In the genomic region with DNA sequence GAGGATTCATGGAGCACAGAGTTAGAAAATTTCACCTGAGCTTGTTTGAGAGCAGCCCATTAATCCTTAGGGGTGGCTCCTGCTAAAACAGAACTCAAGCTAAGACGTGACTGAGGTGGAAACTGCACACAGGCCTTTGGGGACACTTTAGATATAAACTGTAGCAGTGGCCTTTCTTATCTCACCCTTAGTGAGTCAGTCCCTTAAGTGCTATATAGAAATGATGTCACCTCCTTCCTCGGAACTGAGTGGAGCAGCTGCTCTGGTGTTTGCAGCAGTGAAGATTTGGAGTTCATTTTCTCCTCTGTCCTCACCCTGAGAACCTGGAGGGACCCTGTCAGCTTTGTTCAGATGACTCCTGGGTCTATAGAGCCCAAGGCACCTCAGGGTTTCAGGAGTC, we compare ENCODE assay signal across 12 mouse cellular contexts. TPM values are rescaled to one million over a fixed set of nuclear protein-coding genes. Genes with fewer than 3 reads are reported as not detected.
DNase-seq lines count a peak whose midpoint lies in the region; ATAC-seq and TF ChIP-seq lines count a peak whose summit lies in the region.
"Had no signal": no experiment of that assay in that cellular context is flagged by ENCODE, and none has a peak within 500 bp of the region (broad histone marks: within the 10 kb centered on the region; RNA-seq: fewer than 3 reads in every experiment).

No protein-coding gene starts in this region.

- H3K79me2 ChIP-seq in MEL (ENCODE audit: control insufficient read depth, insufficient read depth, low read length, poor library complexity) = no peaks in the 10 kb centered on the region

- H3K4me1 ChIP-seq in heart, postnatal 0 days (ENCODE audit: control insufficient read depth, insufficient read depth) = peaks cover 34% of the 10 kb centered on the region
- peaks cover 4 to 15% of the 10 kb centered on the region in 2 experiments; a peak in 3 of 4 replicates for H3K4me1 ChIP-seq in MEL (ENCODE audit: control insufficient read depth in 1 of 2, insufficient read depth in 2 of 2, low read length in 2 of 2)
- no peaks in the 10 kb centered on the region for H3K4me1 ChIP-seq in intestine, embryonic 14.5 days (replicated peaks; ENCODE audit: control insufficient read depth, insufficient read depth, low read length)
- H3K4me1 ChIP-seq in liver, postnatal 0 days (ENCODE audit: insufficient read depth) = no peaks in the 10 kb centered on the region
- H3K4me1 ChIP-seq: limb, embryonic 13.5 days had no signal

- H3K9me3 ChIP-seq in heart, postnatal 0 days (replicated peaks; ENCODE audit: control insufficient read depth, low read length) = no peaks in the 10 kb centered on the region
- no peaks in the 10 kb centered on the region for H3K9me3 ChIP-seq in MEL (replicated peaks; ENCODE audit: insufficient read depth, low read length)
- no peaks in the 10 kb centered on the region for H3K9me3 ChIP-seq in intestine, embryonic 14.5 days (ENCODE audit: control insufficient read depth, low read length)
- H3K9me3 ChIP-seq in liver, postnatal 0 days (ENCODE audit: low read length) = no peaks in the 10 kb centered on the region
- H3K9me3 ChIP-seq: limb, embryonic 13.5 days had no signal

- no peak for TF ChIP-seq POLR2A in MEL (IDR thresholded peaks at IDR 0.05; ENCODE audit: control insufficient read depth in 1 of 2, insufficient read depth in 1 of 2, low read depth in 1 of 2, low read length in 2 of 2, poor library complexity in 1 of 2)

- intact Hi-C loops in heart, postnatal 10 days (cut with DNase I) = no loop called here

- no peak overlapping the region for H3K4me3 ChIP-seq in heart, postnatal 0 days (ENCODE audit: low read depth, low read length)
- no peak overlapping the region for H3K4me3 ChIP-seq in MEL (ENCODE audit: control insufficient read depth in 1 of 2, insufficient read depth in 1 of 2, low read depth in 2 of 2, low read length in 2 of 2)
- no peak overlapping the region for H3K4me3 ChIP-seq in intestine, embryonic 14.5 days (ENCODE audit: low read depth, low read length)
- H3K4me3 ChIP-seq in liver, postnatal 0 days (ENCODE audit: low read depth, low read length) = no peak overlapping the region
- H3K4me3 ChIP-seq in layer of hippocampus, adult 2 months = no peak overlapping the region
- H3K4me3 ChIP-seq: limb, embryonic 13.5 days had no signal

- WGBS in heart, postnatal 0 days = 6% methylated on average over 2 of the region's 2 CpGs
- 39% methylated on average over 2 of the region's 2 CpGs for WGBS in intestine, embryonic 14.5 days
- 43% methylated on average over 2 of the region's 2 CpGs for WGBS in liver, postnatal 0 days (ENCODE audit: insufficient replicate concordance)

- H3K36me3 ChIP-seq in heart, postnatal 0 days (replicated peaks; ENCODE audit: control insufficient read depth, insufficient read depth, low read length) = no peaks in the 10 kb centered on the region
- peaks cover 0 to 23% of the 10 kb centered on the region in 2 experiments; a peak in 2 of 4 replicates for H3K36me3 ChIP-seq in MEL (ENCODE audit: control insufficient read depth in 1 of 2, insufficient read depth in 2 of 2, low read length in 2 of 2)
- H3K36me3 ChIP-seq in intestine, embryonic 14.5 days (ENCODE audit: control insufficient read depth, insufficient read depth, low read length) = no peaks in the 10 kb centered on the region
- H3K36me3 ChIP-seq in liver, postnatal 0 days (replicated peaks; ENCODE audit: insufficient read depth, low read length) = no peaks in the 10 kb centered on the region
- H3K36me3 ChIP-seq: limb, embryonic 13.5 days had no signal

- TF ChIP-seq RAD21 in MEL (IDR thresholded peaks at IDR 0.05; ENCODE audit: low read depth, low read length) = no peak

- H3K27ac ChIP-seq in heart, postnatal 0 days (ENCODE audit: low read depth) = peak overlapping the region; percentile 84
- peak overlapping the region; percentile 39; the same call in 1 of the 2 replicates for H3K27ac ChIP-seq in MEL (ENCODE audit: control insufficient read depth, low read depth, low read length)
- no peak overlapping the region for H3K27ac ChIP-seq in intestine, embryonic 14.5 days (ENCODE audit: low read depth)
- no peak overlapping the region for H3K27ac ChIP-seq in liver, postnatal 0 days (ENCODE audit: low read depth)
- no peak overlapping the region for H3K27ac ChIP-seq in layer of hippocampus, adult 2 months
- H3K27ac ChIP-seq: hindbrain, postnatal 0 days; limb, embryonic 13.5 days had no signal

- H3K27me3 ChIP-seq in heart, postnatal 0 days (ENCODE audit: control insufficient read depth, insufficient read depth, low read length) = no peaks in the 10 kb centered on the region
- H3K27me3 ChIP-seq in MEL (ENCODE audit: control insufficient read depth in 1 of 2, insufficient read depth in 2 of 2, low read length in 2 of 2) = no peaks in the 10 kb centered on the region
- no peaks in the 10 kb centered on the region for H3K27me3 ChIP-seq in intestine, embryonic 14.5 days (replicated peaks; ENCODE audit: control insufficient read depth, insufficient read depth, low read length)
- H3K27me3 ChIP-seq in liver, postnatal 0 days (ENCODE audit: insufficient read depth, low read length) = no peaks in the 10 kb centered on the region
- H3K27me3 ChIP-seq: limb, embryonic 13.5 days had no signal

- peak; percentile 60 for DNase-seq in heart, postnatal 0 days (ENCODE audit: low spot score)
- DNase-seq in heart, postnatal 10 days = no peak
- DNase-seq in MEL (ENCODE audit: low read depth, low spot score) = peak; percentile 65
- DNase-seq in intestine, embryonic 14.5 days (ENCODE audit: low spot score) = peak; percentile 49
- no peak for DNase-seq in liver, postnatal 0 days
- no peak for DNase-seq in layer of hippocampus, adult 2 months (ENCODE audit: low spot score in 2 of 2)
- DNase-seq: cerebellum, adult 2 months; embryo, embryonic 11 days; kidney, postnatal 36 days had no signal

- no peak overlapping the region; the same call in 1 of the 2 replicates for H3K9ac ChIP-seq in heart, postnatal 0 days (replicated peaks; ENCODE audit: low read depth, low read length)
- peak overlapping the region; percentile 37; the same call in 1 of the 2 replicates for H3K9ac ChIP-seq in MEL (ENCODE audit: control insufficient read depth, low read depth, low read length, poor library complexity, severe bottlenecking)
- H3K9ac ChIP-seq in intestine, embryonic 14.5 days (ENCODE audit: low read length) = no peak overlapping the region
- H3K9ac ChIP-seq in liver, postnatal 0 days (replicated peaks) = no peak overlapping the region
- H3K9ac ChIP-seq: limb, embryonic 13.5 days had no signal

- ATAC-seq in heart, postnatal 0 days (ENCODE audit: insufficient read depth, low read depth) = peak; percentile 47; the same call in 1 of the 2 replicates
- 0 out of 2 replicates have a peak, but pooled peaks have one; percentile 27 for ATAC-seq in intestine, embryonic 14.5 days (replicated peaks; ENCODE audit: low FRiP score, low TSS enrichment, low read depth)
- peak; percentile 71 for ATAC-seq in liver, postnatal 0 days
- no peak for ATAC-seq in CD4-positive, CD25-positive, alpha-beta regulatory T cell, adult 4 months
- ATAC-seq: hindbrain, postnatal 0 days had no signal

- no peak overlapping the region for H3K4me2 ChIP-seq in heart, postnatal 0 days (ENCODE audit: low read depth, low read length)
- no peak overlapping the region for H3K4me2 ChIP-seq in intestine, embryonic 14.5 days (ENCODE audit: low read length)
- no peak overlapping the region for H3K4me2 ChIP-seq in liver, postnatal 0 days (ENCODE audit: low read depth, low read length)
- H3K4me2 ChIP-seq: limb, embryonic 13.5 days had no signal

- no peak for TF ChIP-seq EP300 in heart, postnatal 0 days (IDR thresholded peaks at IDR 0.05; ENCODE audit: low read depth)
- no peak for TF ChIP-seq EP300 in MEL (IDR thresholded peaks at IDR 0.05; ENCODE audit: low read depth in 1 of 2, low read length in 2 of 2)
- TF ChIP-seq EP300 in liver, postnatal 0 days (IDR thresholded peaks at IDR 0.05; ENCODE audit: low read depth) = no peak

- no peak for TF ChIP-seq CTCF in heart, postnatal 0 days (IDR thresholded peaks at IDR 0.05; ENCODE audit: low read depth)
- TF ChIP-seq CTCF in MEL (IDR thresholded peaks at IDR 0.05 in 2 of 3, conservative IDR thresholded peaks at IDR 0.05 in 1 of 3; ENCODE audit: control insufficient read depth in 1 of 3, insufficient read depth in 1 of 3, low read depth in 2 of 3, low read length in 3 of 3, poor library complexity in 1 of 3, severe bottlenecking in 1 of 3) = no peak
- no peak for TF ChIP-seq CTCF in liver, postnatal 0 days (IDR thresholded peaks at IDR 0.05; ENCODE audit: low read depth)
- no peak for TF ChIP-seq CTCF in layer of hippocampus, adult 2 months (conservative IDR thresholded peaks at IDR 0.05)

TF ChIP-seq in MEL, 35 proteins besides CTCF, POLR2A, EP300 and RAD21:
- TF ChIP-seq ETS1 (IDR thresholded peaks at IDR 0.05; ENCODE audit: low read depth, low read length) (peak; percentile 59; the same call in 1 of the 2 replicates), CHD1 (IDR thresholded peaks at IDR 0.05; ENCODE audit: low read depth, low read length) (no peak), BHLHE40 (IDR thresholded peaks at IDR 0.05; ENCODE audit: borderline replicate concordance, low read depth, low read length) (no peak), GATA1 (IDR thresholded peaks at IDR 0.05; ENCODE audit: low read depth, low read length) (peak; percentile 70), MXI1 (IDR thresholded peaks at IDR 0.05; ENCODE audit: low read depth, low read length) (no peak)

RNA-seq across cellular contexts. Expression of gene Gatb, which starts 14.8 kb away (rescaled TPM):
- total RNA-seq in heart, postnatal 0 days (2014; rRNA removed; ENCODE audit: low replicate concordance) = 27.9 and 123 TPM in 2 replicates
- polyA plus RNA-seq in heart, postnatal 0 days (2015; fragmentation: Nextera tagmentation; extraction: Ambion mirVana) = 40.3 and 45.3 TPM in 2 replicates
- total RNA-seq in heart, postnatal 10 days (2021) = 10 to 100 TPM; 25.4 to 27.8 TPM
- total RNA-seq in MEL (2012; rRNA removed) = 9.1 and 13.7 TPM in 2 replicates
- 10 to 100 TPM in 1 of 2 experiments, not detected in 1; 16.8 TPM for polyA plus RNA-seq in MEL (2012; ENCODE audit: insufficient read depth in 1 of 2, insufficient read length in 2 of 2, low read depth in 1 of 2, low replicate concordance in 2 of 2, missing spikeins in 1 of 2)
- 27.2 and 30.1 TPM in 2 replicates for polyA plus RNA-seq in intestine, embryonic 14.5 days (2014; fragmentation: Nextera tagmentation; extraction: Ambion mirVana)
- polyA plus RNA-seq in liver, postnatal 0 days (2015; fragmentation: Nextera tagmentation; extraction: Ambion mirVana) = 13.0 and 14.6 TPM in 2 replicates
- 10 to 100 TPM; 19.2 to 24.5 TPM for total RNA-seq in layer of hippocampus, adult 2 months (2021)
- 10 to 100 TPM; 17.0 to 25.8 TPM for polyA plus RNA-seq in CD4-positive, CD25-positive, alpha-beta regulatory T cell, adult 4 months (2017; shearing (Covaris generic))

Comparison
In these comparisons a context has a peak if more than half of its experiments do, and no peak if none do; other contexts are left out.
1. DNase-seq: peak in heart, postnatal 0 days (single experiment), MEL (single experiment) and intestine, embryonic 14.5 days (single experiment); none in heart, postnatal 10 days (0 of 2), liver, postnatal 0 days (single experiment) and layer of hippocampus, adult 2 months (0 of 2).
2. H3K27ac ChIP-seq: peak in heart, postnatal 0 days (single experiment) and MEL (single experiment); none in intestine, embryonic 14.5 days (single experiment), liver, postnatal 0 days (single experiment) and layer of hippocampus, adult 2 months (single experiment).